Mouse (Mus musculus) lung, postnatal 0 days (tissue): ENCODE measurements around the gene Aven. TPM values are rescaled to one million over a fixed set of nuclear protein-coding genes. Genes with fewer than 3 reads are reported as not detected.

Source experiments
- ATAC-seq: fragments of 200-750 bp; cut with Nextera tagmentation; 2 replicates; pipeline ENCODE4 v1.8.0; 2017; ENCODE audit warnings: moderate library complexity
- DNase-seq: peaks from one replicate; pipeline ENCODE4 v3.0.0-alpha.2; 2016; ENCODE audit warnings: low spot score
- H3K27ac ChIP-seq: fragments of 300-500 bp; sonication (generic); 2 replicates; pipeline ENCODE4 v1.5.1; 2014; ENCODE audit warnings: antibody characterized with exemption, mild to moderate bottlenecking, low read length, mixed read lengths
- H3K27me3 ChIP-seq: fragments of 300-500 bp; sonication (generic); replicated peaks from 2 replicates; pipeline ENCODE4 v1.6.1; 2014; ENCODE audit warnings: low read length, mixed read lengths; ENCODE audit not compliant: insufficient read depth
- H3K36me3 ChIP-seq: fragments of 300-500 bp; sonication (generic); 2 replicates; pipeline ENCODE4 v1.6.1; 2014; ENCODE audit warnings: low read length, mixed read lengths; ENCODE audit not compliant: insufficient read depth
- H3K4me1 ChIP-seq: fragments of 300-500 bp; sonication (generic); 2 replicates; pipeline ENCODE4 v1.6.1; 2014; ENCODE audit warnings: antibody characterized with exemption, low read depth, low read length, mixed read lengths; ENCODE audit not compliant: insufficient read depth
- H3K4me2 ChIP-seq: fragments of 300-500 bp; sonication (generic); replicated peaks from 2 replicates; pipeline ENCODE4 v1.6.1; 2014; ENCODE audit warnings: low read depth, mild to moderate bottlenecking, low read length, moderate library complexity, mixed read lengths
- H3K4me3 ChIP-seq: fragments of 300-500 bp; sonication (generic); 2 replicates; pipeline ENCODE4 v1.5.1; 2014; ENCODE audit warnings: low read depth, low read length
- H3K9ac ChIP-seq: fragments of 300-500 bp; sonication (generic); replicated peaks from 2 replicates; pipeline ENCODE4 v1.6.1; 2014; ENCODE audit warnings: low read depth, mild to moderate bottlenecking
- H3K9me3 ChIP-seq: fragments of 300-500 bp; sonication (generic); 2 replicates; pipeline ENCODE4 v1.6.1; 2016; ENCODE audit warnings: low read length, mixed read lengths
- CTCF ChIP-seq: IDR thresholded peaks from 2 replicates; pipeline ENCODE4 v1.5.1; 2016; ENCODE audit warnings: antibody characterized with exemption, mild to moderate bottlenecking
- EP300 ChIP-seq: IDR thresholded peaks from 2 replicates; pipeline ENCODE4 v1.6.1; 2016; ENCODE audit warnings: antibody characterized with exemption, mild to moderate bottlenecking, control low read depth
- WGBS: fragments of 180-500 bp; shearing (Covaris S2); extraction: QIAGEN DNeasy Blood & Tissue Kit; methylation state at CpG from one replicate; pipeline ENCODE4 v1.1.7; 2014; 5-methylcytosine and 5-hydroxymethylcytosine counted together
- polyA plus RNA-seq: library from polyadenylated mRNA; unstranded; fragments of >200 nt; fragmentation: Nextera tagmentation; extraction: Ambion mirVana; gene quantifications from 2 replicates; pipeline ENCODE4 v1.2.1, GENCODE M21; 2015

The Aven gene
- polyA plus RNA-seq, 1 experiment from 2014 or later, result 2.4 TPM

- no peak overlapping the region for H3K4me3 ChIP-seq
- H3K9me3 ChIP-seq, result no peaks in the 10 kb centered on the region
- WGBS, result 72% methylated on average over 7 of the region's 7 CpGs
- no peak for DNase-seq
- no peak overlapping the region for H3K9ac ChIP-seq
- H3K27ac ChIP-seq, result no peak overlapping the region
- no peak overlapping the region for H3K4me2 ChIP-seq
- H3K27me3 ChIP-seq, result no peaks in the 10 kb centered on the region
- no peaks in the 10 kb centered on the region for H3K4me1 ChIP-seq
- ATAC-seq, result no peak
- H3K36me3 ChIP-seq, result no peaks in the 10 kb centered on the region
- no peak for TF ChIP-seq CTCF
- TF ChIP-seq EP300, result no peak
These were observed 121.6 kb downstream of the Aven start for GRCm38 (mm10) chr2:112614375-112614774.

- H3K36me3 ChIP-seq, result no peaks in the 10 kb centered on the region
- ATAC-seq (no peak), DNase-seq (no peak)
- no peaks in the 10 kb centered on the region for H3K4me1 ChIP-seq
- H3K4me2 ChIP-seq, result no peak overlapping the region
- WGBS, result 27% methylated on average over 3 of the region's 3 CpGs
- no peak for TF ChIP-seq CTCF
- no peak for TF ChIP-seq EP300
- H3K27ac ChIP-seq, result no peak overlapping the region
- no peak overlapping the region for H3K9ac ChIP-seq
- H3K9me3 ChIP-seq, result no peaks in the 10 kb centered on the region
- no peak overlapping the region for H3K4me3 ChIP-seq
- H3K27me3 ChIP-seq, result no peaks in the 10 kb centered on the region
These were observed 124.4 kb downstream of the Aven start for GRCm38 (mm10) chr2:112617206-112617605.

- DNase-seq, result no peak
- Histone ChIP-seq H3K9ac (no peak overlapping the region), H3K4me3 (no peak overlapping the region), H3K27me3 (no peaks in the 10 kb centered on the region), H3K9me3 (no peaks in the 10 kb centered on the region), H3K4me2 (no peak overlapping the region), H3K4me1 (no peaks in the 10 kb centered on the region), H3K36me3 (no peaks in the 10 kb centered on the region), H3K27ac (no peak overlapping the region)
- no peak for ATAC-seq
- 68% methylated on average over 3 of the region's 3 CpGs for WGBS
- TF ChIP-seq CTCF (no peak), EP300 (no peak)
These were observed 132.4 kb downstream of the Aven start for GRCm38 (mm10) chr2:112625156-112625555.

- Histone ChIP-seq H3K36me3 (no peaks in the 10 kb centered on the region), H3K4me2 (no peak overlapping the region), H3K4me1 (no peaks in the 10 kb centered on the region), H3K4me3 (no peak overlapping the region), H3K27me3 (no peaks in the 10 kb centered on the region), H3K27ac (no peak overlapping the region), H3K9ac (no peak overlapping the region), H3K9me3 (no peaks in the 10 kb centered on the region)
- TF ChIP-seq EP300 (no peak), CTCF (no peak)
- WGBS, result 78% methylated on average over 11 of the region's 11 CpGs
- DNase-seq, result no peak
- ATAC-seq, result no peak
These were observed 137.9 kb downstream of the Aven start for GRCm38 (mm10) chr2:112630669-112631068.

GRCm38 (mm10) chr2:112632536-112632935 is 139.8 kb downstream of the Aven start:
- no peak overlapping the region for H3K27ac ChIP-seq
- WGBS, result 90% methylated on average over 9 of the region's 9 CpGs
- TF ChIP-seq EP300 (no peak), CTCF (no peak)
- H3K4me3 ChIP-seq, result no peak overlapping the region
- no peak overlapping the region for H3K4me2 ChIP-seq
- ATAC-seq, result no peak
- no peak for DNase-seq
- H3K27me3 ChIP-seq, result no peaks in the 10 kb centered on the region
- no peak overlapping the region for H3K9ac ChIP-seq
- H3K9me3 ChIP-seq, result no peaks in the 10 kb centered on the region
- no peaks in the 10 kb centered on the region for H3K4me1 ChIP-seq
- no peaks in the 10 kb centered on the region for H3K36me3 ChIP-seq

- no peaks in the 10 kb centered on the region for H3K27me3 ChIP-seq
- ATAC-seq (no peak), DNase-seq (no peak)
- H3K4me2 ChIP-seq, result no peak overlapping the region
- no peak overlapping the region for H3K27ac ChIP-seq
- 80% methylated on average over 5 of the region's 5 CpGs for WGBS
- H3K4me1 ChIP-seq, result no peaks in the 10 kb centered on the region
- TF ChIP-seq CTCF (no peak), EP300 (no peak)
- H3K9me3 ChIP-seq, result no peaks in the 10 kb centered on the region
- no peak overlapping the region for H3K9ac ChIP-seq
- no peak overlapping the region for H3K4me3 ChIP-seq
- H3K36me3 ChIP-seq, result no peaks in the 10 kb centered on the region
These were observed 144.4 kb downstream of the Aven start for GRCm38 (mm10) chr2:112637206-112637605.

- H3K4me1 ChIP-seq, result no peaks in the 10 kb centered on the region
- H3K36me3 ChIP-seq, result no peaks in the 10 kb centered on the region
- H3K9me3 ChIP-seq, result no peaks in the 10 kb centered on the region
- ATAC-seq (no peak), DNase-seq (no peak)
- 71% methylated on average over 3 of the region's 3 CpGs for WGBS
- no peak overlapping the region for H3K9ac ChIP-seq
- no peak for TF ChIP-seq CTCF
- no peak for TF ChIP-seq EP300
- H3K27me3 ChIP-seq, result no peaks in the 10 kb centered on the region
- no peak overlapping the region for H3K27ac ChIP-seq
- no peak overlapping the region for H3K4me3 ChIP-seq
- H3K4me2 ChIP-seq, result no peak overlapping the region
These were observed 161.1 kb downstream of the Aven start for GRCm38 (mm10) chr2:112653836-112654235.
